Mouse (Mus musculus) C2C12 (cell line): Measurements from ENCODE around the gene Eral1.

Experiments used
- CTCF ChIP-seq: IDR thresholded peaks from one replicate; pipeline ENCODE4 v1.5.1; 2011; ENCODE audit not compliant: control insufficient read depth, insufficient read depth, insufficient read length
- FOSL1 ChIP-seq: IDR thresholded peaks from one replicate; pipeline ENCODE4 v1.8.0; 2011; ENCODE audit warnings: mild to moderate bottlenecking, low read length; ENCODE audit not compliant: poor library complexity, insufficient read depth, severe bottlenecking
- MAX ChIP-seq: IDR thresholded peaks from one replicate; pipeline ENCODE4 v1.6.1; 2011; ENCODE audit warnings: mild to moderate bottlenecking, control low read depth
- USF1 ChIP-seq: IDR thresholded peaks from one replicate; pipeline ENCODE4 v1.6.1; 2011; ENCODE audit warnings: low read depth, mild to moderate bottlenecking, control low read depth, moderate library complexity

DNA sequence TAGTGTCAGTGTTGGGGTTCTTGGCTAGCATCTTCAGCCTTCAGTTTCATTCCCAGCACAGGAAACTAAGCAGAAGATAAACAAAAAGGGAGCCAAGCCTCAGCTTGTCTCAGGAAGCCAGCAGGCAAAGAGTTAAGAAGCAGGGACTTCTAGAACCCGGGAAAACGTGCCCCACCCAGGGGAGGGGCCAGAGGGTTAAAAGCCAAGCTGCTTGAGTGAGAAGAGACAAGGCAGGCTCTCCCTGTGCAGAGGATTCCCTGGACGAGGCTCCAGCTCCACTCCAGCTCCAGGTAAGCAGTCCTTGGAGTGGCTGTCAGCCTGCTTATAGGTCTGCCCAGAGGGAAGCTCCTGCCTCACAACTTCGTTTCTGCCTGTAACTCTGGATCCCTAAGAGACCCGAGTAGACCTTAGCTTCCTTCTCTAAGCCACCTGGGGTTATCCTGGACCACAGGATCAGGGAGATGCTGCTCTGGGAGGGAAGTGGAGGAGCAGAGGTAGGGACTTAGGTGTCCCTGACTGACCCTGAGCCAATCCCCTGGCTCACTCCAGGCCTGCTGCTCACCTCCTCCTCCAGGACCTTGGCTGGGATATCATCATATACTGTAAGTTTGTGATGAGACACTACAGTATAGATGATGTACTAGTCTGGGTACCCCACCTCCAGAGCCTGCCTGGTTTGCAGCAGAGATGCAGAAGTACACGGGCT is 7.6 kb downstream of the Eral1 start:
- TF ChIP-seq CTCF (no peak), MAX (no peak), USF1 (no peak), FOSL1 (no peak)
